Mouse (Mus musculus) myocyte (in vitro differentiated cells): ENCODE measurements at regions not wholly inside any gene's neighbourhood (a gene's known extent, or its start where the extent isn't known, plus 50 kb on each side); places are given as distances from the start of the nearest gene placed in this dataset.

Source experiments
- H3K27me3 ChIP-seq: one replicate; pipeline ENCODE4 v1.6.1; 2011; ENCODE audit not compliant: control insufficient read depth, insufficient read depth, insufficient read length
- H3K36me3 ChIP-seq: one replicate; pipeline ENCODE4 v1.6.1; 2011; ENCODE audit not compliant: control insufficient read depth, insufficient read depth
- H3K4me2 ChIP-seq: one replicate; pipeline ENCODE4 v1.6.1; 2011; ENCODE audit warnings: low read depth, control low read depth
- H3K4me3 ChIP-seq: one replicate; pipeline ENCODE4 v1.5.1; 2011; ENCODE audit warnings: mild to moderate bottlenecking, control low read depth, moderate library complexity
- H3K79me2 ChIP-seq: one replicate; pipeline ENCODE4 v1.6.1; 2011; ENCODE audit not compliant: control insufficient read depth, insufficient read depth
- H3ac ChIP-seq: one replicate; pipeline ENCODE4 v1.6.1; 2011; ENCODE audit not compliant: control insufficient read depth, insufficient read length
- CEBPB ChIP-seq: IDR thresholded peaks from 2 replicates; pipeline ENCODE4 v1.6.1; 2011; ENCODE audit warnings: mild to moderate bottlenecking, moderate library complexity; ENCODE audit not compliant: poor library complexity, insufficient read depth, severe bottlenecking
- E2F4 ChIP-seq: IDR thresholded peaks from one replicate; pipeline ENCODE4 v1.6.1; 2011; ENCODE audit warnings: mild to moderate bottlenecking, control low read depth, moderate library complexity; ENCODE audit not compliant: insufficient read depth
- MAX ChIP-seq: IDR thresholded peaks from one replicate; pipeline ENCODE4 v1.6.1; 2011; ENCODE audit warnings: low read depth, mild to moderate bottlenecking, control low read depth
- MYOD1 ChIP-seq, 3 experiments: IDR thresholded peaks; one replicate each; pipeline ENCODE4 v1.6.1; 2011; ENCODE audit warnings: control low read depth in 2 of 3, low read depth in 2 of 3, mild to moderate bottlenecking in 2 of 3, moderate library complexity in 1 of 3; ENCODE audit not compliant: insufficient read length in 2 of 3, control insufficient read depth in 1 of 3
- MYOG ChIP-seq, 3 experiments: IDR thresholded peaks; one replicate each; pipeline ENCODE4 v1.6.1; 2011; ENCODE audit warnings: control low read depth in 2 of 3, low read depth in 2 of 3, mild to moderate bottlenecking in 2 of 3; ENCODE audit not compliant: insufficient read length in 2 of 3, control insufficient read depth in 1 of 3, insufficient read depth in 1 of 3
- POLR2A ChIP-seq: IDR thresholded peaks from one replicate; pipeline ENCODE4 v1.6.1; 2011; ENCODE audit warnings: low read depth, mild to moderate bottlenecking, control low read depth, moderate library complexity; ENCODE audit not compliant: insufficient read length
- POLR2AphosphoS2 ChIP-seq: IDR thresholded peaks from one replicate; pipeline ENCODE4 v1.6.1; 2011; ENCODE audit warnings: low read depth, control low read depth; ENCODE audit not compliant: insufficient read length
- REST ChIP-seq: IDR thresholded peaks from one replicate; pipeline ENCODE4 v1.6.1; 2011; ENCODE audit warnings: mild to moderate bottlenecking, control low read depth, moderate library complexity; ENCODE audit not compliant: insufficient read depth, insufficient read length
- SRF ChIP-seq: IDR thresholded peaks from one replicate; pipeline ENCODE4 v1.6.1; 2011; ENCODE audit warnings: low read depth; ENCODE audit not compliant: control insufficient read depth, insufficient read length
- TCF12 ChIP-seq: IDR thresholded peaks from one replicate; pipeline ENCODE4 v1.6.1; 2011; ENCODE audit warnings: mild to moderate bottlenecking, control low read depth; ENCODE audit not compliant: poor library complexity, insufficient read depth, severe bottlenecking
- TCF3 ChIP-seq: IDR thresholded peaks from one replicate; pipeline ENCODE4 v1.6.1; 2011; ENCODE audit warnings: low read depth, control low read depth; ENCODE audit not compliant: insufficient read length
- USF1 ChIP-seq: IDR thresholded peaks from one replicate; pipeline ENCODE4 v1.6.1; 2011; ENCODE audit warnings: low read depth, mild to moderate bottlenecking, control low read depth, moderate library complexity

- Histone ChIP-seq H3K4me3 (no peak overlapping the region), H3K4me2 (no peak overlapping the region), H3K27me3 (no peaks in the 10 kb centered on the region), H3K36me3 (no peaks in the 10 kb centered on the region), H3ac (no peak overlapping the region), H3K79me2 (no peaks in the 10 kb centered on the region)
- no peak for TF ChIP-seq POLR2AphosphoS2
These were observed 1149.9 kb downstream of the 4930447A16Rik start for GRCm38 (mm10) chr15:38575254-38575653.

- Histone ChIP-seq H3K79me2 (no peaks in the 10 kb centered on the region), H3K4me2 (no peak overlapping the region), H3K4me3 (no peak overlapping the region), H3K27me3 (no peaks in the 10 kb centered on the region), H3ac (no peak overlapping the region), H3K36me3 (no peaks in the 10 kb centered on the region)
- TF ChIP-seq MYOG (IDR thresholded peaks at IDR 0.05; ENCODE audit: control insufficient read depth in 1 of 3, insufficient read depth in 1 of 3, insufficient read length in 2 of 3, low read depth in 2 of 3) (no peak), REST (no peak), CEBPB (no peak), TCF12 (no peak), MAX (no peak), E2F4 (no peak), TCF3 (no peak), USF1 (no peak), MYOD1 (IDR thresholded peaks at IDR 0.05; ENCODE audit: control insufficient read depth in 1 of 3, insufficient read length in 2 of 3, low read depth in 2 of 3) (no peak), POLR2AphosphoS2 (no peak)
These were observed 1152.3 kb downstream of the 4930447A16Rik start for GRCm38 (mm10) chr15:38577691-38578090.

- Histone ChIP-seq H3K4me2 (no peak overlapping the region), H3K4me3 (no peak overlapping the region), H3ac (no peak overlapping the region), H3K36me3 (no peaks in the 10 kb centered on the region), H3K27me3 (no peaks in the 10 kb centered on the region), H3K79me2 (no peaks in the 10 kb centered on the region)
- TF ChIP-seq E2F4: no peak
- no peak for TF ChIP-seq POLR2AphosphoS2
These were observed 1154.1 kb downstream of the 4930447A16Rik start for GRCm38 (mm10) chr15:38579481-38579880.

GRCm38 (mm10) chr15:38583500-38583899 lies 1158.1 kb downstream of the 4930447A16Rik start:
- TF ChIP-seq TCF12 (no peak), MYOD1 (IDR thresholded peaks at IDR 0.05; ENCODE audit: control insufficient read depth in 1 of 3, insufficient read length in 2 of 3, low read depth in 2 of 3) (no peak), USF1 (no peak), POLR2AphosphoS2 (no peak), SRF (no peak), MAX (no peak)
- Histone ChIP-seq H3K27me3 (no peaks in the 10 kb centered on the region), H3ac (no peak overlapping the region), H3K79me2 (no peaks in the 10 kb centered on the region), H3K4me2 (no peak overlapping the region), H3K36me3 (no peaks in the 10 kb centered on the region), H3K4me3 (no peak overlapping the region)

- TF ChIP-seq MYOG (IDR thresholded peaks at IDR 0.05; ENCODE audit: control insufficient read depth in 1 of 3, insufficient read depth in 1 of 3, insufficient read length in 2 of 3, low read depth in 2 of 3) (no peak), CEBPB (no peak), TCF3 (no peak), POLR2A (no peak), SRF (no peak), USF1 (no peak), POLR2AphosphoS2 (no peak), MYOD1 (IDR thresholded peaks at IDR 0.05; ENCODE audit: control insufficient read depth in 1 of 3, insufficient read length in 2 of 3, low read depth in 2 of 3) (no peak), E2F4 (no peak), TCF12 (no peak), MAX (no peak), REST (no peak)
- H3K79me2 ChIP-seq: no peaks in the 10 kb centered on the region
- H3K4me3 ChIP-seq: no peak overlapping the region
- H3K4me2 ChIP-seq: no peak overlapping the region
- H3K27me3 ChIP-seq: no peaks in the 10 kb centered on the region
- H3K36me3 ChIP-seq: no peaks in the 10 kb centered on the region
- H3ac ChIP-seq: no peak overlapping the region
These were observed 1159.1 kb downstream of the 4930447A16Rik start for GRCm38 (mm10) chr15:38584425-38584824.

GRCm38 (mm10) chr15:38585610-38586009 lies 1160.3 kb downstream of the 4930447A16Rik start:
- H3ac ChIP-seq: no peak overlapping the region
- no peaks in the 10 kb centered on the region for H3K79me2 ChIP-seq
- H3K27me3 ChIP-seq: no peaks in the 10 kb centered on the region
- no peak overlapping the region for H3K4me3 ChIP-seq
- H3K36me3 ChIP-seq: no peaks in the 10 kb centered on the region
- H3K4me2 ChIP-seq: no peak overlapping the region
- TF ChIP-seq POLR2A: no peak
- TF ChIP-seq MYOG (IDR thresholded peaks at IDR 0.05; ENCODE audit: control insufficient read depth in 1 of 3, insufficient read depth in 1 of 3, insufficient read length in 2 of 3, low read depth in 2 of 3): no peak
- no peak for TF ChIP-seq TCF12
- TF ChIP-seq SRF: no peak
